Mouse (Mus musculus) neutrophil, adult 5-6 weeks (primary cell): Measurements from ENCODE around the gene Ndufb6. TPM values are rescaled to one million over a fixed set of nuclear protein-coding genes. Genes with fewer than 3 reads are reported as not detected.

Experiments
- ATAC-seq: fragments of 151-379, 151-347 bp; 2 replicates; pipeline ENCODE4 v1.8.0; 2017; ENCODE audit warnings: mild to moderate bottlenecking, moderate TSS enrichment; ENCODE audit not compliant: insufficient number of reproducible peaks, poor library complexity, low FRiP score, severe bottlenecking; ENCODE audit errors: extremely low read depth
- total RNA-seq: library from RNA; stranded (forward); fragments of 200-1000 nt; gene quantifications from 2 replicates; pipeline ENCODE4 v1.2.3, GENCODE M21; 2017

Ndufb6 gene
- total RNA-seq, 1 experiment from 2014 or later, result 12.2 TPM

GRCm38 (mm10) chr4:40267681-40268080 is 11.5 kb downstream of the Ndufb6 start:
- no peak for ATAC-seq

- ATAC-seq, result no peak
Observed at GRCm38 (mm10) chr4:40264321-40264720, 14.9 kb downstream of the Ndufb6 start.

GRCm38 (mm10) chr4:40254385-40255103 is 24.7 kb downstream of the Ndufb6 start:
- no peak for ATAC-seq

- ATAC-seq, result no peak
Observed at GRCm38 (mm10) chr4:40253766-40254165, 25.5 kb downstream of the Ndufb6 start.

GRCm38 (mm10) chr4:40250984-40251383 is 28.2 kb downstream of the Ndufb6 start:
- no peak for ATAC-seq

- ATAC-seq, result peak; percentile 77
Observed at GRCm38 (mm10) chr4:40244035-40244434, 35.2 kb downstream of the Ndufb6 start.

GRCm38 (mm10) chr4:40243006-40243405 is 36.2 kb downstream of the Ndufb6 start:
- no peak for ATAC-seq

- no peak for ATAC-seq
Observed at GRCm38 (mm10) chr4:40241928-40242327, 37.3 kb downstream of the Ndufb6 start.

- no peak for ATAC-seq
Observed at GRCm38 (mm10) chr4:40240272-40240744, 38.9 kb downstream of the Ndufb6 start.

- ATAC-seq, result peak; percentile 65
Observed at GRCm38 (mm10) chr4:40239409-40240271, 39.6 kb downstream of the Ndufb6 start, which contains the start of gene Ddx58. TSS of gene Ddx58 (minus strand) at chr4:40239828.

GRCm38 (mm10) chr4:40238483-40239408 is 40.5 kb downstream of the Ndufb6 start:
- no peak for ATAC-seq

GRCm38 (mm10) chr4:40236829-40237228 is 42.4 kb downstream of the Ndufb6 start:
- ATAC-seq, result peak; percentile 54; the same call in 1 of the 2 replicates

- ATAC-seq, result no peak
Observed at GRCm38 (mm10) chr4:40234256-40234655, 45.0 kb downstream of the Ndufb6 start.

GRCm38 (mm10) chr4:40233062-40233664 is 46.1 kb downstream of the Ndufb6 start:
- no peak for ATAC-seq

- ATAC-seq, result no peak
Observed at GRCm38 (mm10) chr4:40229723-40230122, 49.5 kb downstream of the Ndufb6 start.

GRCm38 (mm10) chr4:40227886-40228285 is 51.3 kb downstream of the Ndufb6 start:
- ATAC-seq, result no peak

GRCm38 (mm10) chr4:40227131-40227530 is 52.1 kb downstream of the Ndufb6 start:
- no peak for ATAC-seq

- ATAC-seq, result no peak
Observed at GRCm38 (mm10) chr4:40226095-40226494, 53.1 kb downstream of the Ndufb6 start.
